Mouse (Mus musculus) ES-Bruce4 (cell line): Measurements from ENCODE around the gene Zik1. TPM values are rescaled to one million over a fixed set of nuclear protein-coding genes. Genes with fewer than 3 reads are reported as not detected.

Experiments used
- H3K27ac ChIP-seq: 2 replicates; pipeline ENCODE4 v1.5.1; 2012; ENCODE audit warnings: low read length, inconsistent platforms; ENCODE audit not compliant: insufficient read depth
- H3K27me3 ChIP-seq: 2 replicates; pipeline ENCODE4 v1.6.1; 2012; ENCODE audit warnings: mild to moderate bottlenecking, low read length, inconsistent platforms; ENCODE audit not compliant: control insufficient read depth, poor library complexity, insufficient read depth, severe bottlenecking
- H3K36me3 ChIP-seq: 2 replicates; pipeline ENCODE4 v1.6.1; 2012; ENCODE audit warnings: inconsistent platforms, mild to moderate bottlenecking, low read length, moderate library complexity; ENCODE audit not compliant: control insufficient read depth, poor library complexity, insufficient read depth, severe bottlenecking
- H3K4me1 ChIP-seq: one replicate; pipeline ENCODE4 v1.8.1; 2011; ENCODE audit warnings: low read length; ENCODE audit not compliant: control insufficient read depth, insufficient read depth
- H3K4me3 ChIP-seq: 2 replicates; pipeline ENCODE4 v1.5.1; 2011; ENCODE audit warnings: low read depth, mild to moderate bottlenecking, low read length
- H3K9ac ChIP-seq: 2 replicates; pipeline ENCODE4 v1.6.1; 2012; ENCODE audit warnings: low read depth, mild to moderate bottlenecking, inconsistent platforms; ENCODE audit not compliant: poor library complexity, severe bottlenecking
- H3K9me3 ChIP-seq: replicated peaks from 2 replicates; pipeline ENCODE4 v1.6.1; 2012; ENCODE audit warnings: mild to moderate bottlenecking, low read length, inconsistent platforms; ENCODE audit not compliant: control insufficient read depth, poor library complexity, insufficient read depth, severe bottlenecking
- CTCF ChIP-seq: IDR thresholded peaks from one replicate; pipeline ENCODE4 v1.8.1; 2011; ENCODE audit warnings: low read depth, low read length
- EP300 ChIP-seq: IDR thresholded peaks from 2 replicates; pipeline ENCODE4 v1.6.1; 2011; ENCODE audit warnings: low read depth, low read length; ENCODE audit not compliant: insufficient read depth
- POLR2A ChIP-seq: IDR thresholded peaks from one replicate; pipeline ENCODE4 v1.8.1; 2011; ENCODE audit warnings: low read length; ENCODE audit not compliant: insufficient read depth
- polyA plus RNA-seq: library from polyadenylated mRNA; stranded (reverse); fragments of >200 nt; gene quantifications from 2 replicates; pipeline ENCODE4 v1.2.4, GENCODE M21; 2011; ENCODE audit warnings: low read depth; ENCODE audit not compliant: missing spikeins, insufficient read depth, insufficient read length

The Zik1 gene
- polyA plus RNA-seq: 6.6 and 7.2 TPM in 2 replicates

- H3K9me3 ChIP-seq: no peaks in the 10 kb centered on the region
- H3K4me3 ChIP-seq: peak within 1 kb of the TSS; percentile 91
- H3K9ac ChIP-seq: peak within 1 kb of the TSS; percentile 45
- H3K27ac ChIP-seq: no peak within 1 kb of the TSS
- H3K36me3 ChIP-seq: peaks cover 21% of the 10 kb centered on the region
- H3K4me1 ChIP-seq: no peaks in the 10 kb centered on the region
- no peak for TF ChIP-seq POLR2A
- no peak for TF ChIP-seq CTCF
- no peak for TF ChIP-seq EP300
- H3K27me3 ChIP-seq: no peaks in the 10 kb centered on the region
Measured at GRCm38 (mm10) chr7:10494786-10495521, at the start of gene Zik1. Gene Zik1, minus strand, starts transcription at chr7:10495394.

- no peak for TF ChIP-seq POLR2A
- no peak for TF ChIP-seq CTCF
- TF ChIP-seq EP300: no peak
- no peak overlapping the region for H3K9ac ChIP-seq
- no peaks in the 10 kb centered on the region for H3K27me3 ChIP-seq
- no peaks in the 10 kb centered on the region for H3K9me3 ChIP-seq
- H3K27ac ChIP-seq: no peak overlapping the region
- H3K4me3 ChIP-seq: 0 out of 2 replicates have a peak overlapping the region, but pooled peaks have one; percentile 24
- H3K4me1 ChIP-seq: no peaks in the 10 kb centered on the region
- H3K36me3 ChIP-seq: peaks cover 15% of the 10 kb centered on the region
Measured at GRCm38 (mm10) chr7:10495578-10495977, 384 bp upstream of the Zik1 start.

GRCm38 (mm10) chr7:10480588-10481233 is 14.5 kb downstream of the Zik1 start:
- TF ChIP-seq POLR2A (no peak), EP300 (no peak), CTCF (no peak)
- H3K27ac ChIP-seq: no peak overlapping the region
- H3K36me3 ChIP-seq: no peaks in the 10 kb centered on the region
- no peaks in the 10 kb centered on the region for H3K27me3 ChIP-seq
- no peaks in the 10 kb centered on the region for H3K4me1 ChIP-seq
- H3K9ac ChIP-seq: no peak overlapping the region
- peak overlapping the region; percentile 41 for H3K4me3 ChIP-seq
- no peaks in the 10 kb centered on the region for H3K9me3 ChIP-seq

GRCm38 (mm10) chr7:10479813-10480212 is 15.4 kb downstream of the Zik1 start:
- H3K27me3 ChIP-seq: no peaks in the 10 kb centered on the region
- H3K9ac ChIP-seq: no peak overlapping the region
- H3K4me1 ChIP-seq: no peaks in the 10 kb centered on the region
- no peak overlapping the region for H3K4me3 ChIP-seq
- H3K36me3 ChIP-seq: no peaks in the 10 kb centered on the region
- H3K27ac ChIP-seq: no peak overlapping the region
- no peaks in the 10 kb centered on the region for H3K9me3 ChIP-seq
- TF ChIP-seq POLR2A (no peak), EP300 (no peak), CTCF (no peak)

GRCm38 (mm10) chr7:10458166-10458565 is 37.0 kb downstream of the Zik1 start:
- H3K9me3 ChIP-seq: no peaks in the 10 kb centered on the region
- H3K36me3 ChIP-seq: no peaks in the 10 kb centered on the region
- no peaks in the 10 kb centered on the region for H3K4me1 ChIP-seq
- no peak overlapping the region for H3K27ac ChIP-seq
- H3K27me3 ChIP-seq: no peaks in the 10 kb centered on the region
- no peak overlapping the region for H3K9ac ChIP-seq
- TF ChIP-seq POLR2A (no peak), CTCF (no peak), EP300 (no peak)
- no peak overlapping the region for H3K4me3 ChIP-seq

DNA sequence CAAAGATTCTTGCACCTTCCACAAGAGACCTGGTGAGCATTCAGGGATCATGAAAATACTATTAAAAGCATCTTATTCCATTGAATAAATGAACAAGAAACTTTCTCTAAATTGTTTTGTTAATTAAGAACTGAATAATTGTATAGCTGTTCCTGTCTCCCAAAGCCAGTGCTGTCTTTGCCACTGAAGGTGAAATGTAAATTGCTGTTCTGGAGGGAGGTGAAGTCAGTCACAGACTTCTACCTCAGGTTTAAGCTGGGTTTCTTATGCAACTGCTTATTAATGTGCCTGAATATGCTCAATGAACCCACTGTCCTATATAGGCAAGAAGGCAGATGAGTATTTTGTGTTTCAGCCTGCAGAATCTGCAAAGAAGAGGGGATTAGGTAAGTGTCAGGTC is 52.2 kb downstream of the Zik1 start, which contains the start of gene Vmn1r67:
Gene Vmn1r67, plus strand, starts transcription at position 301 of the 400 bp plus-strand sequence.
- TF ChIP-seq POLR2A: no peak
- TF ChIP-seq CTCF: no peak
- no peak for TF ChIP-seq EP300
- no peak within 1 kb of the TSS for H3K27ac ChIP-seq
- no peaks in the 10 kb centered on the region for H3K36me3 ChIP-seq
- no peak within 1 kb of the TSS for H3K9ac ChIP-seq
- H3K27me3 ChIP-seq: no peaks in the 10 kb centered on the region
- H3K9me3 ChIP-seq: no peaks in the 10 kb centered on the region
- H3K4me3 ChIP-seq: no peak within 1 kb of the TSS
- H3K4me1 ChIP-seq: no peaks in the 10 kb centered on the region

Other genes with a start within 250 kb of the Zik1 start
- gene Vmn1r66, start 217.4 kb downstream of the Zik1 start, polyA plus RNA-seq: not detected in 2 replicates
- gene Vmn1r67, start 52.1 kb downstream of the Zik1 start, polyA plus RNA-seq: not detected in 2 replicates
- gene Vmn1r68, start 63.1 kb upstream of the Zik1 start, polyA plus RNA-seq: not detected in 2 replicates
- gene Vmn1r69, start 118.3 kb upstream of the Zik1 start, polyA plus RNA-seq: not detected in 2 replicates
- gene Vmn1r70, start 136.1 kb upstream of the Zik1 start, polyA plus RNA-seq: not detected in 2 replicates
- gene Nlrp4b, start 192.4 kb upstream of the Zik1 start, polyA plus RNA-seq: not detected in 2 replicates